Mouse (Mus musculus) 416B (cell line): ENCODE measurements around the gene Mrgpra2b.
"Not testable (repeated sequence)": the region's sequence is repeated elsewhere in the genome, so short reads cannot be mapped to it uniquely, and the experiment has no call there.

ENCODE experiments used
- DNase-seq: peaks from one replicate; pipeline ENCODE4 v3.0.0; 2011; ENCODE audit warnings: low read depth

The Mrgpra2b gene

GRCm38 (mm10) chr7:47528762-47529161 lies at the start of gene Mrgpra2b:
Gene Mrgpra2b, minus strand, starts transcription at chr7:47528862.
- DNase-seq = no peak

- DNase-seq = peak; percentile 62
Observed at GRCm38 (mm10) chr7:47516379-47516778, 12.3 kb downstream of the Mrgpra2b start.

GRCm38 (mm10) chr7:47515050-47515449 lies 13.6 kb downstream of the Mrgpra2b start:
- DNase-seq = peak; percentile 79

GRCm38 (mm10) chr7:47502953-47503352 lies 25.7 kb downstream of the Mrgpra2b start:
- DNase-seq = no peak

- DNase-seq = peak; percentile 48
Observed at GRCm38 (mm10) chr7:47491266-47491665, 37.4 kb downstream of the Mrgpra2b start.

- DNase-seq = not testable (repeated sequence)
Observed at GRCm38 (mm10) chr7:47489438-47489837, 39.2 kb downstream of the Mrgpra2b start.

GRCm38 (mm10) chr7:47483181-47483580 lies 45.5 kb downstream of the Mrgpra2b start:
- not testable (repeated sequence) for DNase-seq

GRCm38 (mm10) chr7:47473904-47474303 lies 54.8 kb downstream of the Mrgpra2b start:
- peak; percentile 39 for DNase-seq

- DNase-seq = not testable (repeated sequence)
Observed at GRCm38 (mm10) chr7:47465278-47465981, 63.2 kb downstream of the Mrgpra2b start.

- not testable (repeated sequence) for DNase-seq
Observed at GRCm38 (mm10) chr7:47452015-47452414, 76.6 kb downstream of the Mrgpra2b start, which contains the start of gene Mrgpra2a. Gene Mrgpra2a, minus strand, starts transcription at chr7:47452139.

GRCm38 (mm10) chr7:47445729-47446128 lies 82.9 kb downstream of the Mrgpra2b start:
- not testable (repeated sequence) for DNase-seq

- DNase-seq = peak; percentile 6
Observed at GRCm38 (mm10) chr7:47436463-47436862, 92.2 kb downstream of the Mrgpra2b start.

GRCm38 (mm10) chr7:47427815-47428508 lies 100.7 kb downstream of the Mrgpra2b start:
- not testable (repeated sequence) for DNase-seq
